9 mouse cellular contexts compared by ENCODE assay signal in genomic region chr14:50062733-50063104, GRCm38 (mm10). TPM values are rescaled to one million over a fixed set of nuclear protein-coding genes. Genes with fewer than 3 reads are reported as not detected.
A peak's percentile ranks its signal among the peaks of the same experiment; 100 is the strongest.
DNase-seq lines count a peak whose midpoint lies in the region; ATAC-seq lines count a peak whose summit lies in the region.
"Had no signal": no experiment of that assay in that cellular context is flagged by ENCODE, and none has a peak within 500 bp of the region (broad histone marks: within the 10 kb centered on the region; RNA-seq: fewer than 3 reads in every experiment).

No protein-coding gene starts in this region.

- no peaks in the 10 kb centered on the region for H3K9me3 ChIP-seq in lung, embryonic 15.5 days
- H3K9me3 ChIP-seq in forebrain, embryonic 15.5 days = no peaks in the 10 kb centered on the region
- no peaks in the 10 kb centered on the region for H3K9me3 ChIP-seq in limb, embryonic 11.5 days (ENCODE audit: control insufficient read depth, low read length)
- H3K9me3 ChIP-seq in neural tube, embryonic 14.5 days (ENCODE audit: control insufficient read depth, low read length) = no peaks in the 10 kb centered on the region

- peak overlapping the region; percentile 80; the same call in 1 of the 2 replicates for H3K27ac ChIP-seq in lung, embryonic 15.5 days
- peak overlapping the region; percentile 86 for H3K27ac ChIP-seq in forebrain, embryonic 15.5 days (replicated peaks)
- no peak overlapping the region; the same call in 1 of the 2 replicates for H3K27ac ChIP-seq in limb, embryonic 11.5 days (replicated peaks; ENCODE audit: low read depth, low read length)
- no peak overlapping the region for H3K27ac ChIP-seq in neural tube, embryonic 14.5 days (ENCODE audit: low read depth, low read length)

- no peaks in the 10 kb centered on the region for H3K36me3 ChIP-seq in lung, embryonic 15.5 days
- H3K36me3 ChIP-seq in forebrain, embryonic 15.5 days = no peaks in the 10 kb centered on the region
- no peaks in the 10 kb centered on the region for H3K36me3 ChIP-seq in limb, embryonic 11.5 days (ENCODE audit: control insufficient read depth, insufficient read depth, low read length)
- no peaks in the 10 kb centered on the region for H3K36me3 ChIP-seq in neural tube, embryonic 14.5 days (ENCODE audit: control insufficient read depth, insufficient read depth, low read length)

- H3K4me1 ChIP-seq in lung, embryonic 15.5 days = no peaks in the 10 kb centered on the region
- H3K4me1 ChIP-seq in forebrain, embryonic 15.5 days = peaks cover 5% of the 10 kb centered on the region; the same call in 1 of the 2 replicates
- H3K4me1 ChIP-seq in limb, embryonic 11.5 days (ENCODE audit: control insufficient read depth, insufficient read depth, low read length) = no peaks in the 10 kb centered on the region
- no peaks in the 10 kb centered on the region for H3K4me1 ChIP-seq in neural tube, embryonic 14.5 days (ENCODE audit: control insufficient read depth, insufficient read depth, low read length)

- no peak for DNase-seq in lung, adult 18-20 months
- DNase-seq in limb, embryonic 11.5 days (ENCODE audit: low spot score) = no peak
- no peak for DNase-seq in MN1 (ENCODE audit: low spot score)
- DNase-seq in cerebellum, adult 9-11 months = no peak
- no peak for DNase-seq in retina, postnatal 1 day

- no peak overlapping the region for H3K9ac ChIP-seq in lung, embryonic 15.5 days
- peak overlapping the region; percentile 64; the same call in 1 of the 2 replicates for H3K9ac ChIP-seq in forebrain, embryonic 15.5 days (replicated peaks)
- H3K9ac ChIP-seq in limb, embryonic 11.5 days (ENCODE audit: low read length) = no peak overlapping the region; the same call in 1 of the 2 replicates
- H3K9ac ChIP-seq in neural tube, embryonic 14.5 days (replicated peaks; ENCODE audit: low read depth, low read length) = no peak overlapping the region; the same call in 1 of the 2 replicates

- WGBS in lung, embryonic 15.5 days = 0% methylated on average over 4 of the region's 4 CpGs
- 0% methylated on average over 4 of the region's 4 CpGs for WGBS in forebrain, embryonic 15.5 days
- 2% methylated on average over 4 of the region's 4 CpGs for WGBS in limb, embryonic 11.5 days
- WGBS in neural tube, embryonic 14.5 days = 1% methylated on average over 4 of the region's 4 CpGs

- H3K4me2 ChIP-seq in lung, embryonic 15.5 days = peak overlapping the region; percentile 96
- peak overlapping the region; percentile 83 for H3K4me2 ChIP-seq in forebrain, embryonic 15.5 days (replicated peaks)
- H3K4me2 ChIP-seq in limb, embryonic 11.5 days (ENCODE audit: low read depth, severe bottlenecking) = peak overlapping the region; percentile 67
- peak overlapping the region; percentile 68 for H3K4me2 ChIP-seq in neural tube, embryonic 14.5 days (ENCODE audit: low read depth, low read length)

- peak; percentile 15; the same call in 1 of the 2 replicates for ATAC-seq in lung, embryonic 15.5 days (ENCODE audit: borderline replicate concordance, extremely low read depth, low FRiP score, low TSS enrichment)
- peak; percentile 44 for ATAC-seq in forebrain, embryonic 15.5 days (replicated peaks)
- ATAC-seq in limb, embryonic 11.5 days (ENCODE audit: insufficient number of reproducible peaks, low FRiP score, low TSS enrichment, low read depth) = peak; percentile 35; the same call in 1 of the 2 replicates
- peak; percentile 64 for ATAC-seq in neural tube, embryonic 14.5 days (ENCODE audit: low read depth)

- H3K27me3 ChIP-seq in lung, embryonic 15.5 days = no peaks in the 10 kb centered on the region
- no peaks in the 10 kb centered on the region for H3K27me3 ChIP-seq in forebrain, embryonic 15.5 days
- H3K27me3 ChIP-seq in limb, embryonic 11.5 days (ENCODE audit: control insufficient read depth, insufficient read depth, low read length) = no peaks in the 10 kb centered on the region
- no peaks in the 10 kb centered on the region for H3K27me3 ChIP-seq in neural tube, embryonic 14.5 days (ENCODE audit: control insufficient read depth, insufficient read depth, low read length)

- H3K4me3 ChIP-seq in lung, embryonic 15.5 days = peak overlapping the region; percentile 71
- H3K4me3 ChIP-seq in forebrain, embryonic 15.5 days = peak overlapping the region; percentile 93
- peak overlapping the region; percentile 59 for H3K4me3 ChIP-seq in limb, embryonic 11.5 days (ENCODE audit: low read depth, low read length)
- H3K4me3 ChIP-seq in neural tube, embryonic 14.5 days (ENCODE audit: low read depth, low read length) = peak overlapping the region; percentile 78

RNA-seq across cellular contexts. Expression of gene Olfr725, which starts 22.5 kb away (rescaled TPM):
- polyA plus RNA-seq in lung, embryonic 15.5 days (2015; fragmentation: Nextera tagmentation; extraction: Ambion mirVana) = not detected in 2 replicates
- not detected in 2 replicates for polyA plus RNA-seq in forebrain, embryonic 15.5 days (2015; fragmentation: Nextera tagmentation; extraction: Ambion mirVana)
- polyA plus RNA-seq in limb, embryonic 11.5 days (2014; fragmentation: Nextera tagmentation; extraction: Ambion mirVana) = 0.23 TPM in 1 of 2 replicates, not detected in the other
- not detected in 2 replicates for polyA plus RNA-seq in neural tube, embryonic 14.5 days (2014; fragmentation: Nextera tagmentation; extraction: Ambion mirVana)
- polyA plus RNA-seq: thymus, adult 2 months had no signal

RNA-seq across cellular contexts. Expression of gene Olfr726, which starts 28.0 kb away (rescaled TPM):
- polyA plus RNA-seq in lung, embryonic 15.5 days (2015; fragmentation: Nextera tagmentation; extraction: Ambion mirVana) = not detected in 2 replicates
- not detected in 2 replicates for polyA plus RNA-seq in forebrain, embryonic 15.5 days (2015; fragmentation: Nextera tagmentation; extraction: Ambion mirVana)
- not detected in 2 replicates for polyA plus RNA-seq in limb, embryonic 11.5 days (2014; fragmentation: Nextera tagmentation; extraction: Ambion mirVana)
- not detected in 2 replicates for polyA plus RNA-seq in neural tube, embryonic 14.5 days (2014; fragmentation: Nextera tagmentation; extraction: Ambion mirVana)
- polyA plus RNA-seq: thymus, adult 2 months had no signal

Comparison
In these comparisons a context has a peak if more than half of its experiments do, and no peak if none do; other contexts are left out.
1. H3K27ac ChIP-seq: peak in lung, embryonic 15.5 days (single experiment) and forebrain, embryonic 15.5 days (single experiment); none in limb, embryonic 11.5 days (single experiment) and neural tube, embryonic 14.5 days (single experiment).
2. Peak in every context shown above with its lines, with median percentiles within 50 percentile points of each other: ATAC-seq, H3K4me2 ChIP-seq and H3K4me3 ChIP-seq.